Mouse (Mus musculus) midbrain, embryonic 14.5 days (tissue): ENCODE results near the gene Vps13d. TPM values are rescaled to one million over a fixed set of nuclear protein-coding genes. Genes with fewer than 3 reads are reported as not detected.

Source experiments
- ATAC-seq: fragments of 200-750 bp; cut with Nextera tagmentation; 2 replicates; pipeline ENCODE4 v1.8.0; 2017; ENCODE audit warnings: moderate number of reproducible peaks, moderate library complexity; ENCODE audit not compliant: low FRiP score, low TSS enrichment
- DNase-seq: peaks from one replicate; pipeline ENCODE4 v3.0.0-alpha.2; 2015
- H3K27ac ChIP-seq: fragments of 300-500 bp; sonication (generic); replicated peaks from 2 replicates; pipeline ENCODE4 v1.5.1; 2014; ENCODE audit warnings: mild to moderate bottlenecking, low read depth, low read length, moderate library complexity
- H3K27me3 ChIP-seq: fragments of 300-500 bp; sonication (generic); 2 replicates; pipeline ENCODE4 v1.6.1; 2014; ENCODE audit warnings: low read length, control low read depth, mixed read lengths; ENCODE audit not compliant: control insufficient read depth, insufficient read depth
- H3K36me3 ChIP-seq: fragments of 300-500 bp; sonication (generic); 2 replicates; pipeline ENCODE4 v1.6.1; 2014; ENCODE audit warnings: low read length, control low read depth; ENCODE audit not compliant: control insufficient read depth, insufficient read depth
- H3K4me1 ChIP-seq: fragments of 300-500 bp; sonication (generic); 2 replicates; pipeline ENCODE4 v1.6.1; 2014; ENCODE audit warnings: mild to moderate bottlenecking, antibody characterized with exemption, low read length, control low read depth; ENCODE audit not compliant: control insufficient read depth, insufficient read depth
- H3K4me2 ChIP-seq: fragments of 300-500 bp; sonication (generic); 2 replicates; pipeline ENCODE4 v1.6.1; 2014; ENCODE audit warnings: mild to moderate bottlenecking, low read length, moderate library complexity
- H3K4me3 ChIP-seq: fragments of 300-500 bp; sonication (generic); replicated peaks from 2 replicates; pipeline ENCODE4 v1.5.1; 2014; ENCODE audit warnings: low read depth, low read length
- H3K9ac ChIP-seq: fragments of 300-500 bp; sonication (generic); replicated peaks from 2 replicates; pipeline ENCODE4 v1.6.1; 2014; ENCODE audit warnings: mild to moderate bottlenecking, low read length, moderate library complexity
- H3K9me3 ChIP-seq: fragments of 300-500 bp; sonication (generic); 2 replicates; pipeline ENCODE4 v1.6.1; 2016; ENCODE audit warnings: low read length, control low read depth, mixed read lengths; ENCODE audit not compliant: control insufficient read depth
- WGBS: fragments of 180-500 bp; shearing (Covaris S2); extraction: QIAGEN DNeasy Blood & Tissue Kit; methylation state at CpG from one replicate; pipeline ENCODE4 v1.1.7; 2014; 5-methylcytosine and 5-hydroxymethylcytosine counted together
- polyA plus RNA-seq: library from polyadenylated mRNA; unstranded; fragments of >200 nt; fragmentation: Nextera tagmentation; extraction: Ambion mirVana; gene quantifications from 2 replicates; pipeline ENCODE4 v1.2.1, GENCODE M21; 2014

Vps13d gene
- polyA plus RNA-seq, 1 experiment from 2014 or later, result 13.3 TPM

GRCm38 (mm10) chr4:145111641-145112040, 83.2 kb downstream of the Vps13d start:
- ATAC-seq, result no peak
- no peak overlapping the region for H3K4me3 ChIP-seq
- H3K9ac ChIP-seq, result no peak overlapping the region
- H3K36me3 ChIP-seq, result peaks cover 82% of the 10 kb centered on the region
- no peak overlapping the region for H3K27ac ChIP-seq
- no peaks in the 10 kb centered on the region for H3K4me1 ChIP-seq
- DNase-seq, result no peak
- H3K27me3 ChIP-seq, result no peaks in the 10 kb centered on the region
- WGBS, result 56% methylated on average over 4 of the region's 4 CpGs
- H3K4me2 ChIP-seq, result no peak overlapping the region
- no peaks in the 10 kb centered on the region for H3K9me3 ChIP-seq

DNA sequence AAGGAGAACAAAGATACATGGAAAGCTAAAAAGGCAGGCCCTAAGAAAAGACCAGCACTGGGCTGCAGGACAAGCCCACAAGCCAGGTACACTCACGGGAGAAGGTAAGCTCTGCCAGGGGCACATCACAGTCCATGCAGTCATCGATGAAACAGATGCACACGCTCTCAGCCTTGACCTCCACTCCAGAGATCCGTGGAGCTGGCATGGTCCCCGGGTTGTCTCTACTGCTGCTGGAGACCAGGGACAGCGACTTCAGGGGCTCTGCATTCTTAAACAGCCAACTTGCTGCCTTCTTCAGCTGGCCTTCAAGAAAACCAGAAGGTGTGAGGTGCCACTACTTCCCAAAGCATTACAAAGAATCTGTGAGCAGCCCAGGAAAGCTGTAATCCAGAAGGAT, 84.1 kb downstream of the Vps13d start:
- H3K9ac ChIP-seq, result no peak overlapping the region
- DNase-seq (no peak), ATAC-seq (no peak)
- no peak overlapping the region for H3K4me3 ChIP-seq
- no peaks in the 10 kb centered on the region for H3K9me3 ChIP-seq
- WGBS, result 92% methylated on average over 6 of the region's 6 CpGs
- no peaks in the 10 kb centered on the region for H3K27me3 ChIP-seq
- H3K4me1 ChIP-seq, result no peaks in the 10 kb centered on the region
- H3K4me2 ChIP-seq, result no peak overlapping the region
- H3K36me3 ChIP-seq, result peaks cover 83% of the 10 kb centered on the region
- no peak overlapping the region for H3K27ac ChIP-seq

- Histone ChIP-seq H3K27me3 (no peaks in the 10 kb centered on the region), H3K4me3 (no peak overlapping the region), H3K9ac (no peak overlapping the region), H3K27ac (no peak overlapping the region), H3K9me3 (no peaks in the 10 kb centered on the region), H3K4me1 (no peaks in the 10 kb centered on the region), H3K36me3 (peaks cover 78% of the 10 kb centered on the region), H3K4me2 (no peak overlapping the region)
- DNase-seq (no peak), ATAC-seq (no peak)
- 93% methylated on average over 6 of the region's 6 CpGs for WGBS
Observed at GRCm38 (mm10) chr4:145106796-145107195, 88.0 kb downstream of the Vps13d start.

- Histone ChIP-seq H3K4me1 (no peaks in the 10 kb centered on the region), H3K9ac (no peak overlapping the region), H3K36me3 (peaks cover 78% of the 10 kb centered on the region), H3K27ac (no peak overlapping the region), H3K4me2 (no peak overlapping the region), H3K27me3 (no peaks in the 10 kb centered on the region), H3K4me3 (no peak overlapping the region), H3K9me3 (no peaks in the 10 kb centered on the region)
- 31% methylated on average over 6 of the region's 6 CpGs for WGBS
- DNase-seq (no peak), ATAC-seq (no peak)
Observed at GRCm38 (mm10) chr4:145105319-145105718, 89.5 kb downstream of the Vps13d start.

- H3K9me3 ChIP-seq, result no peaks in the 10 kb centered on the region
- no peaks in the 10 kb centered on the region for H3K4me1 ChIP-seq
- ATAC-seq (peak; percentile 79), DNase-seq (peak; percentile 46)
- no peak overlapping the region for H3K4me3 ChIP-seq
- no peak overlapping the region for H3K9ac ChIP-seq
- 0 out of 2 replicates have a peak overlapping the region, but pooled peaks have one; percentile 10 for H3K27ac ChIP-seq
- H3K27me3 ChIP-seq, result no peaks in the 10 kb centered on the region
- peaks cover 75% of the 10 kb centered on the region for H3K36me3 ChIP-seq
- 9% methylated on average over 2 of the region's 2 CpGs for WGBS
- no peak overlapping the region for H3K4me2 ChIP-seq
Observed at GRCm38 (mm10) chr4:145104917-145105316, 89.9 kb downstream of the Vps13d start.

DNA sequence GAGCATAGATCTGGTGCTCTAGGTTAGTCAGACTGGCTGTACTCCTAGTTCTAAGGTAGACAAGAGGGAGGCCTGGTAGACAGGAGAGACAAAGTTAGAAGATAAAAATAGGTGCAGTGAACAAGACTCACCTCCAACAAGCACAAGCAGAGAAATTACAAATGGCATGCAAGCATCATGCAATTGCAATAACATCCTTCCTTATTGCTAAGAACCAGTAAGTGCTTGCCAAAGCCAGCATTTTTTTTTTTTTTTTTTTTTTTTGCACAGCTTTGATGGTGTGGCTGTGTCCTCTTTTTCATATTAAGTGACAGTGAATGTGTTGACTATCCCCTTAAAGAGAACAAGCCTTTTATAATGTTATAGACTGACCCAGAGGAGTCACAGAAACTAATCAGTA, 91.2 kb downstream of the Vps13d start:
- no peak overlapping the region for H3K4me3 ChIP-seq
- H3K9me3 ChIP-seq, result no peaks in the 10 kb centered on the region
- no peak overlapping the region for H3K9ac ChIP-seq
- peaks cover 79% of the 10 kb centered on the region for H3K36me3 ChIP-seq
- H3K4me2 ChIP-seq, result no peak overlapping the region
- no peak overlapping the region for H3K27ac ChIP-seq
- no peaks in the 10 kb centered on the region for H3K27me3 ChIP-seq
- no peaks in the 10 kb centered on the region for H3K4me1 ChIP-seq
- ATAC-seq, result no peak
- DNase-seq, result no peak

DNA sequence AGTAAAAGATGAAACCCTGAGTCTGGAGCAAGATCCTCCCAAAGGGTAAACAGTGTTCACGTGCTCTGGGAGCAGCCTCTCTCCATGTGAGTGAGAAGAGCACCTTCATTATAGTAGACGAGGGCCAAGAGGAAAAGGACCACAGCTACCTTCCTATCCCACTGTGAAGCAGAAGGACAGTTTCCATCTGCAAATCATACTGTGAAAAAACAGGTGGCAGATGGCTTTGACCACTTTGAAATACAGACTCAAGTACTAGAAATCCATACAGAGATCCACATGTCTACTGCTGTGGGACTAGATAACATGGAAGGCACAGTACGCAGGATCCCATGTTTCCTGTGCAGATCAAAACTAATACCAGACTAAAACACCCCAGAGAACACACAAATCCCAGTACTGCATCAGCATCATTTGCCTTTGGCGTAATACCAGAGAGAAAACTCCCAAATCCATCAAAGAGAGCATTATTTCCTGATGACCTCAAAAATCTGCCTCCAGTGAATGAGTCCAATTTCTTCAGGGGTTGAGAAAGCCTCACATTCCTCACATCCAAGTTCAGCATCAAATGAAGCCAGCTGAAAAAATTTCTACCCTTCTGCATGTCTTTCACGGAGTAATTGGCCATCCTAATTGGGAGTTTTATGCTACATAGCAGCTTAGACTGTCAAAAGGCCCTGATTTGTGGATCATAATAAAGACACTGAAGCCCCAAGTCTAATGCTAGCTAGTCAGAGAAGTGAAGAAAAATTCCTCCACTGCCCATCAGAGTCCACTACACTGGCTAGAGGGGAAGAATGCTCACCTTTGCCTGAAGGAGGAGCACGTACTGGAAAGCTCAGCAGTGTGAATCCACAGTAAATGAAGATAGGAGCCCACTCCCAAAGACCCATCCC, 92.7 kb downstream of the Vps13d start:
- DNase-seq (no peak), ATAC-seq (no peak)
- H3K36me3 ChIP-seq, result peaks cover 79% of the 10 kb centered on the region
- H3K4me3 ChIP-seq, result no peak overlapping the region
- no peaks in the 10 kb centered on the region for H3K27me3 ChIP-seq
- H3K9me3 ChIP-seq, result no peaks in the 10 kb centered on the region
- no peak overlapping the region for H3K4me2 ChIP-seq
- H3K27ac ChIP-seq, result no peak overlapping the region
- H3K9ac ChIP-seq, result no peak overlapping the region
- WGBS, result 88% methylated on average over 6 of the region's 6 CpGs
- H3K4me1 ChIP-seq, result no peaks in the 10 kb centered on the region

GRCm38 (mm10) chr4:145099853-145100252, 95.0 kb downstream of the Vps13d start:
- H3K4me3 ChIP-seq, result no peak overlapping the region
- no peak for ATAC-seq
- 85% methylated on average over 6 of the region's 6 CpGs for WGBS
- no peak overlapping the region for H3K9ac ChIP-seq
- no peak overlapping the region for H3K4me2 ChIP-seq
- H3K4me1 ChIP-seq, result no peaks in the 10 kb centered on the region
- H3K9me3 ChIP-seq, result no peaks in the 10 kb centered on the region
- no peak for DNase-seq
- H3K27ac ChIP-seq, result no peak overlapping the region
- no peaks in the 10 kb centered on the region for H3K27me3 ChIP-seq
- peaks cover 78% of the 10 kb centered on the region for H3K36me3 ChIP-seq

DNA sequence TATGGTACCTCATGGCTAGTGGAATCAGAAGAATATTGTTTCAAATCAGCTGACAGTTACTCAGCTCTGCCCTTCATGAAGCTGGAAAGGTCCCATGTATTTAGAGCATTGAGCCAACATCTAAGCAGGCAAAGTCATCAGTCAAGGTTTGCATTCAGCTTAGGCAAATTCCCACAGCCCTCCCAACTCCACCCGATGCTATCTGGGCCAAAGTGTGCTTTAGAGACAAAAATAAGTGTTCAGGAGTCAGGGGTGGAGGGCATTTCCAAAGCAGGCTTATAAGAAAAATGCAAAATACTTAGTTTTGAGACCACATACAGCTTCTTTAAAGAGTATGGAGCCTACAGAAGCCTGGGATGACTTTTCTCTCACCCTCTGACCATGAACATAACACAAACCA, 95.5 kb downstream of the Vps13d start:
- H3K36me3 ChIP-seq, result peaks cover 80% of the 10 kb centered on the region
- DNase-seq, result no peak
- no peak overlapping the region for H3K9ac ChIP-seq
- no peak for ATAC-seq
- H3K4me1 ChIP-seq, result no peaks in the 10 kb centered on the region
- 97% methylated on average over 1 of the region's 1 CpGs for WGBS
- no peaks in the 10 kb centered on the region for H3K9me3 ChIP-seq
- H3K4me3 ChIP-seq, result no peak overlapping the region
- H3K27ac ChIP-seq, result no peak overlapping the region
- H3K27me3 ChIP-seq, result no peaks in the 10 kb centered on the region
- H3K4me2 ChIP-seq, result no peak overlapping the region
